Mouse (Mus musculus): ENCODE measurements around the gene Kdelc2.

The Kdelc2 gene

DNA sequence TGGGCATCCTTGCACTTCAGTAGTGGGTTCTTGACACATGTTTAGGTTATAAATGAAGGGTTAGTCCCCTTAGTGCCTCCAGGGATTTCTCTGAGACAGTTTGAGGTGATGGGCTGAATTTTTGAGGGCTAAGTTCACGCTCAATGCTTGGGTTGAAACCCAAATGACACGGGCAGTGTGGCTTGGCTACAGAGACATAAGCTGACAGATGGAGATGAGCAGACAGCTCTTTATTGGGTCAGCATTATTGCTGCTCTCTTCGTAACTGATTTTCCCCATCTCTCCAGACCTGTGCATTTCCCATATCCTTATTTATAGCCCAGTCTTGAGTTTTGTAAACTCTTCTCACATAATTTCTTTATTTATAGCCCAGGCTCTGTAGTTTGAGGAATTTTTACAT, 5.7 kb upstream of the Kdelc2 start:
- in situ Hi-C loops (cut with MboI; ENCODE audit: low pct_unique_long_range_greater_than_20kb in 1 of 2, low sequenced_read_pairs in 2 of 2, unreplicated experiment in 1 of 2): no loop called here

DNA sequence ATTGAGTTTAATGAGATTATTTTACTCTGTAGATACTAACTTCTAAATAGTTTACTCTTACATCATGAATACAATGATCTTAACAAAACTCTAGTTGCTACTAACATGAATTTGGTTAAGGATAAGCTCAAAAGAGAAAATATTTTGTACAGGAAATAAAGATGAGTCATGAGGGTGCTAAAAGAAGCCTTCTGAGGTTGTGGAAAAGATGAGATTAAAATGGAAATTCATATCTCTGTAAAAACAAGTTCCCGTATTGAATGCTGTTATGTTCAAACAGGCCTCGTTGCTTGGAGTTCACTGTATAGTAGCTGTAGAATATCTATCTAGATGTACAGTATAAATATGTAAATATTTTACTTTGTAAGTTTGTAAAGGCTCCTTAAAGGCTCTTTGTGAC, 3.2 kb upstream of the Kdelc2 start:
- in situ Hi-C loops (cut with MboI; ENCODE audit: low pct_unique_long_range_greater_than_20kb in 1 of 2, low sequenced_read_pairs in 2 of 2, unreplicated experiment in 1 of 2): no loop called here

DNA sequence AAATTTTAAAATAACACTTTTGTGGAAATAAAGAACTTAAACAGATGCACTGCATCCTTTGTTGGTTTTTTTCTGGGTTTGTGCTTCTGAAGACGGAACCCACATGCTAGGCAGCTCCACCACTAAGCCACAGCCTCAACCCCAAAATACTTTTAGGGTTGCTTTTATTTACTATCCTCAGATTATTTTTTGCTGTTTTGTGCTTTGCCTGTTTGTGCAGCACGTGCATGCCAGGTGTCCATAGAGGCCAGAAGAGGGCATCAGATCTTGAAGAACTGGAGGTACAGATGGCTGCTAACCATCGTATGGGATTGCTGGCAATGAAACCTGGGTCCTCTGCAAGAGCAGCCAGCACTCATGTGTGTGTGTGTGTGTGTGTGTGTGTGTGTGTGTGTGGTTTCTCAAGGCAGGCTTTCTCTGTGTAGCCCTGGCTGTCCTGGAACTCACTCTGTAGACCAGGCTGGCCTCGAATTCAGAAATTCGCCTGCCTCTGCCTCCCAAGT, 2.7 kb upstream of the Kdelc2 start:
- in situ Hi-C loops (cut with MboI; ENCODE audit: low pct_unique_long_range_greater_than_20kb in 1 of 2, low sequenced_read_pairs in 2 of 2, unreplicated experiment in 1 of 2): no loop called here

DNA sequence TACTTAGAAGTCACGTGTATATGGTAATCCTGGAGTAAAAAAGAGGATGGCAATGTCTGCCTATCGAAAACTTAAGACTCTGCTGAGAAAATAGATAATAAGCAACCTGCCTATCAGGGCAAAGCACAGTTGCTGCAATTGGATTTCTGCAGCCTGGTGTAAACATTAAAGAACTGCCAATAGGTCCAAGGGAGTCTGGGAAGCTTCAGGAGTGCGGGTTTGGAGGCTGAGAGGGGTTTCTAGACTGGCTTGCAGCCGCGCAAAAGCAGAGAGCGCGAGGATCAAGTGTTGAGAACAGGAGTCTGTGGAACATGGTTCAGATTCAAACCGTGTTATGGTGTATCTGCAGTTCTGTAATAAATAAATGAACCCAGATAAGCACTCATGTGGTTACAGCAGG, 1.0 kb downstream of the Kdelc2 start:
- in situ Hi-C loops (cut with MboI; ENCODE audit: low pct_unique_long_range_greater_than_20kb in 1 of 2, low sequenced_read_pairs in 2 of 2, unreplicated experiment in 1 of 2): loop anchor here in 1 of 2 experiments (5.0 kb wide), 1 partner anchor 128 kb away; no protein-coding TSS in a partner anchor

DNA sequence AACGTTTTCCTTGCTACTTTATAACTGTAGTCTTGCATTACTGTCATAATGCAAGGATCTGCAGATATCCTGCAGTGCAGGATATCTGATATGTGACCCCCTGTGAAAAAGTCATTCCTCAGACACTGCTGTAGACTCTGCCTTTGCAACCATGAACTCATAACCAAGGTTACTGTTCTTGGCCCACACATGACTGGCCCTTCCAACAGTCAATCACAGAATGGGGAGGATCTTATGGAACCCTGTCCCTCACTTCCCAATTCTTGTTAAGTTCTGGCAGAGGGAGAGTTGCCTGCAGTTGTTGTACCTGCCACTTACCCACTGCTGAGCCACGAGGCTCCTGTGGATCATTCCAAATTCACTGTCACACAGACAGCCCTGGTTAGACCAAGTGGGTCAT, 3.6 kb downstream of the Kdelc2 start:
- in situ Hi-C loops (cut with MboI; ENCODE audit: low pct_unique_long_range_greater_than_20kb in 1 of 2, low sequenced_read_pairs in 2 of 2, unreplicated experiment in 1 of 2): loop anchor here in 1 of 2 experiments (5.0 kb wide), 1 partner anchor 130 kb away; no protein-coding TSS in a partner anchor

DNA sequence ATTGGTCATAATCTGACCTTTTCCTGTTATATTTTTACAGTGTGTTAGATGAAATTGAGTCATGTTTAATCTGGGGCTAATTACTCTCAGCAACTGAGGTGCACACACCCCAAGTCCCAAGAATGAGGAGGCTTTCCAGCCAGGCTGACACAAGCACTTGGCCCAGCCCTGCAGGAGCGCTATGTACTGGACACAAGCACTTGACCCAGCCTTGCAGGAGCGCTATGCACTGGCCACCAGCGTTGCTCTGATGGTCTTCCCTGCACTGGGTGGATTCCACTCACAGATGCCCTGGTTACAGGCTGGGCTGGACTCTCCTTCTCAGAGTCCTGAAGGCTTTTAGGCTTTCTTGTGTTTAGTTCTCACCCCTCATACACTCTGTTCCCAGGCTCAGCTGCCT, 5.3 kb downstream of the Kdelc2 start:
- in situ Hi-C loops (cut with MboI; ENCODE audit: low pct_unique_long_range_greater_than_20kb in 1 of 2, low sequenced_read_pairs in 2 of 2, unreplicated experiment in 1 of 2): loop anchor here in 1 of 2 experiments (5.0 kb wide), 1 partner anchor 132 kb away; no protein-coding TSS in a partner anchor

- in situ Hi-C loops (cut with MboI; ENCODE audit: low pct_unique_long_range_greater_than_20kb in 1 of 2, low sequenced_read_pairs in 2 of 2, unreplicated experiment in 1 of 2): no loop called here
These were observed 6.3 kb downstream of the Kdelc2 start for GRCm38 (mm10) chr9:53390136-53390535.

GRCm38 (mm10) chr9:53397685-53398387, 14.0 kb downstream of the Kdelc2 start:
- in situ Hi-C loops (cut with MboI; ENCODE audit: low pct_unique_long_range_greater_than_20kb in 1 of 2, low sequenced_read_pairs in 2 of 2, unreplicated experiment in 1 of 2): loop anchor here in 1 of 2 experiments (5.0 kb wide), 1 partner anchor 146 kb away; no protein-coding TSS in a partner anchor

- in situ Hi-C loops (cut with MboI; ENCODE audit: low pct_unique_long_range_greater_than_20kb in 1 of 2, low sequenced_read_pairs in 2 of 2, unreplicated experiment in 1 of 2): loop anchor here in 1 of 2 experiments (5.0 kb wide), 1 partner anchor 146 kb away; no protein-coding TSS in a partner anchor
These were observed 14.5 kb downstream of the Kdelc2 start for GRCm38 (mm10) chr9:53398388-53398700.

GRCm38 (mm10) chr9:53399537-53399936, 15.7 kb downstream of the Kdelc2 start:
- in situ Hi-C loops (cut with MboI; ENCODE audit: low pct_unique_long_range_greater_than_20kb in 1 of 2, low sequenced_read_pairs in 2 of 2, unreplicated experiment in 1 of 2): loop anchor here in 1 of 2 experiments (5.0 kb wide), 1 partner anchor 147 kb away; no protein-coding TSS in a partner anchor

DNA sequence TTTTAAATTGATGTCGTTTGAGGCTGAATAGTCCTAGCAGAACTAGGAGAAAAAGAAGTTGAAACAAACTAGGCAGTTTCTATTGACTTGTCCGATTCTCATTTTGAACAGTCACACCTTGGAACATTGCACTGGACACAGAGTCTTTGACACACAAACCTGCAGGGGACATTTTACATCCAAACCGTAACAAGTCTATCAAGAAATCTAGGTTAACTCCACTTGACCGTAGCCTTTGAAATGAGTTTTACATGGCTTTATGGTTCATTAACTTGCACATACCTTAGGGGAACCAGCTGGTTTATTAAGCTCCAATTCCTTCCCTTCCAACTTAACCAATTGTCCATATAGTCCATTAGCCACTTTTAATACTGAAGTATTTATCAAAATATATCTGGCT, 16.9 kb downstream of the Kdelc2 start:
- in situ Hi-C loops (cut with MboI; ENCODE audit: low pct_unique_long_range_greater_than_20kb in 1 of 2, low sequenced_read_pairs in 2 of 2, unreplicated experiment in 1 of 2): no loop called here

GRCm38 (mm10) chr9:53401146-53401545, 17.3 kb downstream of the Kdelc2 start:
- in situ Hi-C loops (cut with MboI; ENCODE audit: low pct_unique_long_range_greater_than_20kb in 1 of 2, low sequenced_read_pairs in 2 of 2, unreplicated experiment in 1 of 2): no loop called here

- in situ Hi-C loops (cut with MboI; ENCODE audit: low pct_unique_long_range_greater_than_20kb in 1 of 2, low sequenced_read_pairs in 2 of 2, unreplicated experiment in 1 of 2): no loop called here
These were observed 18.5 kb downstream of the Kdelc2 start, which contains the start of gene 4930550C14Rik for GRCm38 (mm10) chr9:53402291-53402711. Gene 4930550C14Rik (plus strand): TSS chr9:53402325.

GRCm38 (mm10) chr9:53402991-53403390, 19.2 kb downstream of the Kdelc2 start:
- in situ Hi-C loops (cut with MboI; ENCODE audit: low pct_unique_long_range_greater_than_20kb in 1 of 2, low sequenced_read_pairs in 2 of 2, unreplicated experiment in 1 of 2): no loop called here

- in situ Hi-C loops (cut with MboI; ENCODE audit: low pct_unique_long_range_greater_than_20kb in 1 of 2, low sequenced_read_pairs in 2 of 2, unreplicated experiment in 1 of 2): no loop called here
These were observed 20.4 kb downstream of the Kdelc2 start for GRCm38 (mm10) chr9:53404050-53404752.

DNA sequence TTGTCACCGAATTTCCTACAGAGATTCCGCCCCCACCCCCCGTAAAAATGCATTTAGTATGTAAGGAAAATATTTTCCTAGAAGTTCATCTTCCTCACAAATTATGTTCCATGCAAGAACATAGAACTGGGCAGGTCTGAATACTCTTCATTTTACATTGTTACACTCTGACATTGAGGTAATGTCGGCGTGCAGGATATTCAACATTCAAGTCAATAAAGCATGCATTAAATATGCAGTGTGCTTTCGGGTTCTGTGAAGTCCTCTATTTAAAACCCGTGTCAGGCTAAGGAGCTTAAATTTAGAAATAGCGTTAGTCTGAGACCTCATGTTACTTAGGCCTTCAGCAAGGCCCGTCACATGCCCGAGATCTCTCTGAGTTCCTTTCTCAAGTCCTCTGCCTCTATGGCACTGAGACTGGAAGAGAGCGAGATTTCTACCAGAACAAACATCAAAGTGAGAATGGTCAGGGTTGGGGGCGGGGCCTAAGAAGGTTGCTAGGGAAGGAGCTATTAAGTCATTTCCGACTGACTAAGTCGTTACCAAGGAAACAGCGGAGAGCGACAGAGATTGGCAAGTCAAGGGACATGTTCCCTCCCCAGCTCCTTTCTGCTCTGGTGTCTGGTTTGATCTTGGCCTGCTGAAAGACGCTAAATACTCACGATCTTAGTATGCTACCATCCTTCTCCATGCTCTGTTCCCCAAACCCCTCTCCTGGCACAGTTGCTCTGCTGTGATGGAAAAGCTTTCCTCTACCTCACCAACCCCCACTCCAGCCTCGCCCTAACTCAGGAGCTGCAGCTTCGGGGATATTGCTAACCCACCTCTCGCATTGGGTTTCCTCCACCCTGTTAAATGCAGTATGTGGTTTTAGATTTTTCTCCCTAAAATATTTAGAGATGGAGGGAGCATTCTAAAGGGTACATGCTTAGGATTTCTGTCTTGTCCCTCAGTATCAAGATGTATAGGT, 21.2 kb downstream of the Kdelc2 start:
- in situ Hi-C loops (cut with MboI; ENCODE audit: low pct_unique_long_range_greater_than_20kb in 1 of 2, low sequenced_read_pairs in 2 of 2, unreplicated experiment in 1 of 2): no loop called here

- in situ Hi-C loops (cut with MboI; ENCODE audit: low pct_unique_long_range_greater_than_20kb in 1 of 2, low sequenced_read_pairs in 2 of 2, unreplicated experiment in 1 of 2): no loop called here
These were observed 24.7 kb downstream of the Kdelc2 start for GRCm38 (mm10) chr9:53408548-53408947.

DNA sequence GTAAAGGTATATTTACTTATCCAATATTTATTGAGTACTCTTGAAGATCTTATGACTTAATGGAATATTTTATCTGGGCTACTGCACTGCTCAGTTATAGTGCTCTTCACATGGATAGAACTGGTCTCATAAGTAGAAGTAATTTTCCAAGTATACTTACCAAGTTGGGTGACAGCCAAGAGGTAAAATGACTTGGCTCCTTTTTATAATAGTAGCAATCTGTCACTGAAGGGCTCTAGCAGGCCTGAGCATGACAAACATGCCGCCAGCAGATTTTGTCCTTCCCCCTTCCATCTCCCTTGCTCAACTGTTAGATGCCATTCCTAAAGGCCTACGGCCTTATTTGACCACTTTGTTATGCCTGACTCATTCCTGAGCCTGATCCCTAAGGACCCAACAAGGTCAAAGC, 25.1 kb downstream of the Kdelc2 start:
- in situ Hi-C loops (cut with MboI; ENCODE audit: low pct_unique_long_range_greater_than_20kb in 1 of 2, low sequenced_read_pairs in 2 of 2, unreplicated experiment in 1 of 2): no loop called here
